Comparison of ENCODE assay signal across 1 mouse cellular context in genomic region chr7:80341793-80342192, GRCm38 (mm10).
TF ChIP-seq lines count a peak whose summit lies in the region.

No protein-coding gene starts in this region.

TF ChIP-seq in MEL, 35 proteins besides CTCF, POLR2A, EP300 and RAD21 (continued from another document):
- no peak for TF ChIP-seq MAFK (IDR thresholded peaks at IDR 0.05; ENCODE audit: borderline replicate concordance, low read depth, low read length)
- TF ChIP-seq MYB (IDR thresholded peaks at IDR 0.05; ENCODE audit: low read depth, low read length): no peak
- TF ChIP-seq GABPA (IDR thresholded peaks at IDR 0.05; ENCODE audit: low read depth, low read length): no peak
- peak; percentile 40 for TF ChIP-seq ETS1 (IDR thresholded peaks at IDR 0.05; ENCODE audit: low read depth, low read length)
- TF ChIP-seq UBTF (IDR thresholded peaks at IDR 0.05; ENCODE audit: borderline replicate concordance, insufficient read depth, low read depth, low read length): no peak
- TF ChIP-seq SIN3A (IDR thresholded peaks at IDR 0.05; ENCODE audit: low read length): 0 out of 2 replicates have a peak, but pooled peaks have one; percentile 30
- no peak for TF ChIP-seq POLR2AphosphoS5 (IDR thresholded peaks at IDR 0.05; ENCODE audit: borderline replicate concordance, low read depth, low read length)
- TF ChIP-seq GATA1 (IDR thresholded peaks at IDR 0.05; ENCODE audit: low read depth, low read length): 0 out of 2 replicates have a peak, but pooled peaks have one; percentile 23
- TF ChIP-seq USF2 (IDR thresholded peaks at IDR 0.05; ENCODE audit: borderline replicate concordance in 1 of 2, insufficient read depth in 1 of 2, low read depth in 1 of 2, low read length in 2 of 2): no peak
- no peak for TF ChIP-seq MEF2A (IDR thresholded peaks at IDR 0.05; ENCODE audit: extremely low read depth, insufficient replicate concordance, low read depth, low read length, poor library complexity, severe bottlenecking)
TF ChIP-seq in MEL: peak in this region for 4.
